Mouse (Mus musculus): ENCODE data around the gene Stim2.

GRCm38 (mm10) chr5:54107069-54107468, 108.8 kb downstream of the Stim2 start:
- TF ChIP-seq CTCF (IDR thresholded peaks at IDR 0.05; ENCODE audit: low read depth) (no peak), EP300 (IDR thresholded peaks at IDR 0.05; ENCODE audit: low read depth) (no peak)
